Mouse (Mus musculus): ENCODE results near the gene Krt78.
A peak's percentile ranks its signal among the peaks of the same experiment; 100 is the strongest.
"Not testable (repeated sequence)": the region's sequence is repeated elsewhere in the genome, so short reads cannot be mapped to it uniquely, and the experiment has no call there.

Gene Krt78

DNA sequence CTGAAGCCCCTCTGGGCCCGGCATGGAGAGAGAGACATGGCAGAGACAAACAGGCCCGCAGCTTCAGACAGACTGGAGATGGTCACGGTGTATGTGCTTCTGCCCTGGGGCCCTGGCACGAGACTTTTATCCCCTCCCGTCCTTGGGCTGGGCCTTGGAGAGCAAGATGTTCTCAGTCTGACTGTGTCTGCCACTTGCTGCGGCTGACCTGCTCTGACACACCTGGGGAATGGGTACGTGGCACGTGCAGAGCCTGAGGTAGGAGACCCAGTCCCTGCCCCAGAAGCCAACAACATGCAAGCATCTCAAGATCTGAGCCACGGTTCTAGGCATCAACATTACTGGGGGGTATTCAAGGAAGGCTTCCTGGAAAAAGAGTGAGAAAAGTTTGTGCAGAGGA lies at the start of gene Krt78:
Gene Krt78, minus strand, starts transcription at position 101 of the 400 bp plus-strand sequence.
- no peak for DNase-seq

GRCm38 (mm10) chr15:102003516-102003915 lies 49.4 kb upstream of the Krt78 start:
- DNase-seq: no peak

GRCm38 (mm10) chr15:102002646-102003488 lies 48.8 kb upstream of the Krt78 start:
- peak; percentile 64 for DNase-seq

DNA sequence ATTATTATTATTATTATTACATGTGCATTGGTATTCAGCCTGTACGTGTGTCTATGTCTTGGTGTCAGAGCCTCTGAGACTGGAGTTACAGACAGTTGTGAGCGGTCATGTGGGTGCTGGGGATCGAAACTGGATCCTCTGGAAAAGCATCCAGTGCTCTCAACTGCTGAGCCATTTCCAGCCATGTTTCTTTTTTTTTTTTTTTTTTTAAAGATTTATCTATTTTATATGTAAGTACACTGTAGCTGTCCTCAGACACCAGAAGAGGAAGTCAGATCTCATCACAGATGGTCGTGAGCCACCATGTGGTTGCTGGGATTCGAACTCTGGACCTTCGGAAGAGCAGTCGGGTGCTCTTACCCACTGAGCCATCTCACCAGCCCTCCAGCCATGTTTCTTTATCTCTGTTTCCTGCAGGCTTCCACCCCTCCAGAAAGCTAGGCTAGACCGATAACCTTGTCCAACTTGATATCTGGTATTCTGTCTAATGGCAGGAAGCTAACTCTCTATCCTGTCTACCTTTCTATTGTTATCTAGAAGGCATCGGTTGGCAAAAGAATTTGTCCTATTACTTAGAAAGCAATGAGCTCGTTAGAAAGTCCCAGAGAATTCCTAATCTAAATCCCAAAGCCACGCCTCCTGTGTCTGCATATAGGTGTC lies 45.7 kb upstream of the Krt78 start:
- DNase-seq: no peak

GRCm38 (mm10) chr15:101999156-101999555 lies 45.1 kb upstream of the Krt78 start:
- DNase-seq: no peak

GRCm38 (mm10) chr15:101996450-101997078 lies 42.5 kb upstream of the Krt78 start:
- DNase-seq: not testable (repeated sequence)

DNA sequence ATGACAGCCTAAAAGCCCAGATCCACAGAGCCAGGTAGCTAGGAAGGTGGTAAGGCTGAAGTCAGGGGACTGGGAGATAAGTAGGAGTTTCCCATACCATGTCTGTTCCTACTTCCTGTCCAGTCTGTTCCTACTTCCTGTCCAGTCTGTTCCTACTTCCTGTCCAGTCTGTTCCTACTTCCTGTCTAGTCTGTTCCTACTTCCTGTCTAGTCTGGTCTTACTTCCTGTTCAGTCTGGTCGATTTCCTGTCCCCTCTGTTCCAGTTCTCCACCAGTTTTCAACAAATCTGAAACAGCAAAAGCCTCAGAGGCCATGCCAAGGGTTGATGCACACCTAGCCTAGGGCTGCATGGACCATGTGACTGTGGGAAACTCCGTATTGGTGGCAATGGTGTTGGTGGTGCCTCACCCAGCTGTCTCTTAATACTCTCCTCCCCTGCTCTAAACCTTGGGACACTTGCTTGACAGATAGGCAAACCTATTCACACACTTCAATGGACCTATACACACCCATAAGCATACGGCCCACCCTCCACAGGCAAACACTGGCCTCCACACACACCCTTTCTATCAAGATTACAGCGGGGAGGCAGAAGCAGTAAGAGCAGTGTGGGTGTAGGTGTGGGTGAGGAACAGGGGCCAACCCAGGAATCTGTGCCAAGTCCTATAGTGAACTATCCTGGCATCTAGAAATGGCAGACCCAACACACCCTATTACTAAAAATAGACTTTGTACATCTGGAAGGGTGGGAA lies 41.6 kb upstream of the Krt78 start:
- DNase-seq: no peak

GRCm38 (mm10) chr15:101994365-101994764 lies 40.3 kb upstream of the Krt78 start:
- DNase-seq: no peak

GRCm38 (mm10) chr15:101990946-101991345 lies 36.9 kb upstream of the Krt78 start:
- no peak for DNase-seq

DNA sequence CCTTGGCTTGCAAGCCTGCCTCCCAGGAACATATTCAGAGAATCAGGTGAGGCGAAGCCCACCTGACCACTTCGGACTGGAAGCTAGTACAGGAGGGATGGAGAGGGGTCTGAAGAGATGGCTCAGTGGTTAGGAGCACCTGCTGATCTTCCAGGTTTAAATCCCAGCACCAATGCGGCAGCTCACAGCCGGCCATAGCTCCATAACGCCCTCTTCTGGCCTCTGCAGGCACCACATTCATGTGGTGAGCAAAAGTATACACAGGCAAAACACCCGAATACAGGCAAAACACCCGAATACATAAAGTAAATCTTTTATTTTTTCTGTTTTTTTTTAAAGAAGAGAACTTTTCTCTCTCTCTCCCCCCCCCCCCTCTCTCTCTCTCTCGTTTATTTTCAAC lies 34.6 kb upstream of the Krt78 start:
- DNase-seq: no peak

DNA sequence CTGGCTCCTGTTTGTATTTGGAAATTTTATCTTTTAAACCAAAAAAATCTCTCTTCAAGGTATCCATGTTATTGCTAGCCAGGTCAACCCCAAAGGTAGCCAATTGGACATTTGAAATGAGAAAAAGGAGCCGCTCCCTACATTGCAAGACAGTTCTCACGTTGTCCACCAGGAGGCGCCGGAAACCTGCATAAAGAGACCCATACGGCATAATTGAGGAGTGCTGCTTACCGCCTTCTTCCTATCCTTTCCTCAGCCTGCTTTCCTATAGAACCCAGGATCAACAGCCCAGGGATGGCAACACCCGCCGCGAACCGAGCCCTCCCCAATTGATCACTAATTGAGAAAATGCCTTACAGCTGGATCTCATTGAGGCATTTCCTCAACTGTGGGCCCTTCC lies 34.0 kb upstream of the Krt78 start:
- peak; percentile 81 for DNase-seq

- DNase-seq: no peak
These were observed 30.7 kb upstream of the Krt78 start for GRCm38 (mm10) chr15:101984746-101985145.

- DNase-seq: peak; percentile 90
These were observed 30.0 kb upstream of the Krt78 start for GRCm38 (mm10) chr15:101983949-101984601.

- DNase-seq: no peak
These were observed 29.3 kb upstream of the Krt78 start for GRCm38 (mm10) chr15:101983315-101983948.

DNA sequence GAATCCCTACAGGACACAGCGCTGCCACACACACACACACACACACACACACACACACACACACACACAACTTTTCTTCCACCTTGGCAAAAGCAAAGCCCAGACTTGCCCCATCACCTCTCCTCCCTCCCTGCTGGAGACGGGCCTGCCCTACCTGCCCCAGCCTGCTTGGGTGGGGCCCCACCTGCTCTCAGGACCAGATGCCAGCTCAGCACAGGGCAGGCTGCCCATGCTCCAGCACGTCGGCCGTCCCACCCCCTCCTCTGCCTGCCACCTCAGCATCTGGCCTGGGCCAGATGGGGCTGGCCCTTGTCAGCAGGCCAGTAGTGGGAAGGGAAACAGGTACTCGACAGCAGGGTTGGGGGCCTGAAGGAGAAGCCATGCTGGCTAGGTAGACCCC lies 26.8 kb upstream of the Krt78 start:
- DNase-seq: no peak

DNA sequence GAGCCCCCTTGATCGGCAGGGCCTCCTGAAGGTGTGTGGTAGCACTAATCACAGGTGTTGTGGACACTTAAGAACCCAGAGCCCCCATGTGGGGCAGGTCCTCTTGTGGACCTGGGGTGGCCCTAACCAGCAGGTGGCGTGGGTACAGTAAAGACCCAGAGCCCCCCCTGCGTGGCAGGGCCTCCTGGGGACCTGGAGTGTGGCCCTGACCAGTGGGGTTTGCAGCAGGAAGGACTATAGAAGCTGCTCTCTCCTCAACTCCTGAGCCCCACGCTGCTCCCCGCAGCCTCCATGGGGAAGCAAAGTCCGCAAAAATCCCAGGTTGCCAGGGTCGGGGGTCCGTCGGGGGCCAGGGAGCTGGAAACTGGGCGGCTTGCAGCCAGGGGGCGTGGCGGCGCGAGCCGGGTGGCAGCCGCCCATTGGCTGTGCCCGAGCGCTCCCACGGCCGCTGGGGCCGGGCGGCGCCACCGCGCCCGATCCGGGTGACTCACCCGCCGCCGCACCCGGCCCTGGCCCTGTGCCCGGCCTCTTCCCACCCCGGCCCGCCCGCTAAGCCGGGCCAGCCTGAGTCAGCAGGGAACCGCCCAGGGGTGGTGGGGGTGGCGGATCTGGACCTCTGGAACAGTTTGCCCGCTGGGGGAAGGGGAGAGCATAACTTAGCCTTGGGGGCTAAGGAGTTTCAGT lies 23.1 kb upstream of the Krt78 start:
- DNase-seq: peak; percentile 94

DNA sequence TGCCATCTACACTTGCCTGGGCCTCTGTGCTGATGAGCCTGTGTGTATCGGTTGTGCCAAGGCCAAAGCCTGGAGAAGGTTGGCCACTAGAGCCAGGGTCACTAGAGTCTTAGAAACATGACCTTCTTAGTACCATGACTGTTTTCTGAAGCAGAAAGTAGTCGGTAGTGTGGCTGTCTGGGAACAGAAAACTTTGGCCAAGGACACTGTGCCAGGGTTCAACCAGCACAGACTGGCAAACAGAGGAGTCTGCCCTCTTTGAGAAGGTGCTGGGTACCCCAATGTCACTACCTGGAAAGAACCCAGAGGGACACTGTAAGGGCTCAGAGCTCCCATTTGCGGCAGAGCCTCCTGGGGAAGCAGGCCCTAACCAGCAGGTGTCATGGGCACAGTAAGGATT lies 22.6 kb upstream of the Krt78 start:
- DNase-seq: no peak

DNA sequence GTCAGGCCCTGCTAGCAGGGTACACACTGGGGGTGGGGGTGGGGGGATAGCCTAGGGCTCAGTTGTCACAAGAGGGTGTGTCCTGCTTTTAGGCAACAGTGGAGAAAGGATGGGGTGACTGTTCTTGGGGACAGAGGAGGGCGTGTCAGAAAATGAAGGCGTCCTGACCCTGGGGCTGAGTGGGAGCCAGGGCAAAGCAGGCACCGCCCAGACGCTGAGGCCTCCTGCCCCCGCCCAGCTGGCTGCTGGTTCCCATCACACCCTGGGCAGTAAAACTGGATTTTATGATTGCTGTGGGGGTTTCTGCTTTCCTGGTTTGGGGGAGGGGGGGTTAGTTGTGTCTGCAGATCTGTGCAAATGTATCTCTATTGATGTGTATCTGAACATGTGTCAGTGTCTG lies 21.9 kb upstream of the Krt78 start:
- peak; percentile 84 for DNase-seq

GRCm38 (mm10) chr15:101974083-101974845 lies 20.2 kb upstream of the Krt78 start:
- DNase-seq: peak; percentile 34

DNA sequence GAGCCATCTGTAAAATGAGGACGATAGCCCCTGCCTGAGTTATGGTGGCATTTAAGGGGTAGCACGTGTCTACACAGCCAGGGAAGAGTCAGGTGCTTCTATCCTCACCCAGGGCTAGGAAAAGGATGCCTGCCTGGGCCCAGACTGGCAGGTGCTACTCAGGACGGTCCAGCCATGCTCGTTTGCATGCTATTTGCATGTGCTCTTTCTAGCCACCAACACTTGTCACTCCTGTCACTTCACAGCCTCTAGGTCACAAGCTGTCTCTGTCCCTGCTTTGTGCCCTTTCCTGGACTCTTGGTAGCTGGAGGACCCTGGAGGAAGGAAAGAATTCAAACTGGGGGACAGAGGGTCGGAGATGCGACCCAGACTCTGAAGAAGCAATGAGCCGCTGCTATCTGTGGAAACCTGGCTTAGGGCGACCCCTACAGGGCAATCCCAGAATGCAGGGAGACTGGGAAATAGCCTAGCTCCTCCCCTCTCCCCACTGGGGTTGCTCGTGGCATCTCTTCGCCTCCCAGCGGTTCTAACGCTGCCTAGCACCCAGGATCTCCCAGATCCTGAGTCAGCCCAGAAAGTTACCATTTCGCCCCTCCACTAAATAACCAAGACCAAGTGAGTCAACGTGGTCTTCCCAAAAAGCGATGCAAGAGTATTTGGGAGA lies 19.5 kb upstream of the Krt78 start:
- DNase-seq: peak; percentile 93
